Mouse (Mus musculus) hindbrain, embryonic 15.5 days (tissue): ENCODE measurements at regions not wholly inside any gene's neighbourhood (a gene's known extent, or its start where the extent isn't known, plus 50 kb on each side); places are given as distances from the start of the nearest gene placed in this dataset.

Experiments used
- ATAC-seq: fragments of 200-750 bp; cut with Nextera tagmentation; 2 replicates; pipeline ENCODE4 v1.8.0; 2017; ENCODE audit warnings: low read depth, moderate number of reproducible peaks, moderate TSS enrichment; ENCODE audit not compliant: low FRiP score
- H3K27ac ChIP-seq: fragments of 300-500 bp; sonication (generic); replicated peaks from 2 replicates; pipeline ENCODE4 v1.5.1; 2015; ENCODE audit warnings: mild to moderate bottlenecking, inconsistent platforms
- H3K27me3 ChIP-seq: fragments of 300-500 bp; sonication (generic); 2 replicates; pipeline ENCODE4 v1.6.1; 2015; ENCODE audit warnings: control low read depth, inconsistent platforms
- H3K36me3 ChIP-seq: fragments of 300-500 bp; sonication (generic); 2 replicates; pipeline ENCODE4 v1.6.1; 2015; ENCODE audit warnings: control low read depth, inconsistent platforms
- H3K4me1 ChIP-seq: fragments of 300-500 bp; sonication (generic); replicated peaks from 2 replicates; pipeline ENCODE4 v1.6.1; 2015; ENCODE audit warnings: control low read depth, inconsistent platforms
- H3K4me2 ChIP-seq: fragments of 300-500 bp; sonication (generic); 2 replicates; pipeline ENCODE4 v1.6.1; 2015; ENCODE audit warnings: moderate library complexity, mild to moderate bottlenecking, inconsistent platforms
- H3K4me3 ChIP-seq: fragments of 300-500 bp; sonication (generic); 2 replicates; pipeline ENCODE4 v1.5.1; 2015; ENCODE audit warnings: mild to moderate bottlenecking, inconsistent platforms
- H3K9ac ChIP-seq: fragments of 300-500 bp; sonication (generic); 2 replicates; pipeline ENCODE4 v1.6.1; 2015; ENCODE audit warnings: inconsistent platforms
- H3K9me3 ChIP-seq: fragments of 300-500 bp; sonication (generic); 2 replicates; pipeline ENCODE4 v1.6.1; 2016; ENCODE audit warnings: control low read depth, inconsistent platforms
- WGBS: fragments of 180-500 bp; shearing (Covaris S2); methylation state at CpG from one replicate; pipeline ENCODE4 v1.1.7; 2015; 5-methylcytosine and 5-hydroxymethylcytosine counted together

GRCm38 (mm10) chr13:60305028-60305810 is 128.1 kb upstream of the Gas1 start:
- Histone ChIP-seq H3K4me1 (peaks cover 8% of the 10 kb centered on the region), H3K36me3 (no peaks in the 10 kb centered on the region), H3K4me3 (no peak overlapping the region), H3K9me3 (no peaks in the 10 kb centered on the region), H3K4me2 (no peak overlapping the region), H3K27me3 (no peaks in the 10 kb centered on the region), H3K27ac (no peak overlapping the region), H3K9ac (no peak overlapping the region)
- 50% methylated on average over 1 of the region's 1 CpGs for WGBS
- 0 out of 2 replicates have a peak, but pooled peaks have one; percentile 27 for ATAC-seq

GRCm38 (mm10) chr13:60308062-60308801 is 131.1 kb upstream of the Gas1 start:
- peak; percentile 59; the same call in 1 of the 2 replicates for ATAC-seq
- Histone ChIP-seq H3K4me3 (no peak overlapping the region), H3K9ac (no peak overlapping the region), H3K27ac (no peak overlapping the region), H3K4me1 (peaks cover 8% of the 10 kb centered on the region), H3K27me3 (no peaks in the 10 kb centered on the region), H3K36me3 (no peaks in the 10 kb centered on the region), H3K4me2 (no peak overlapping the region), H3K9me3 (no peaks in the 10 kb centered on the region)
- 54% methylated on average over 13 of the region's 13 CpGs for WGBS

- WGBS = 93% methylated on average over 12 of the region's 12 CpGs
- ATAC-seq = no peak
- Histone ChIP-seq H3K27me3 (no peaks in the 10 kb centered on the region), H3K36me3 (no peaks in the 10 kb centered on the region), H3K27ac (no peak overlapping the region), H3K4me2 (no peak overlapping the region), H3K9ac (no peak overlapping the region), H3K4me1 (peaks cover 8% of the 10 kb centered on the region), H3K4me3 (no peak overlapping the region), H3K9me3 (no peaks in the 10 kb centered on the region)
Measured at GRCm38 (mm10) chr13:60309482-60309881, 132.3 kb upstream of the Gas1 start.

DNA sequence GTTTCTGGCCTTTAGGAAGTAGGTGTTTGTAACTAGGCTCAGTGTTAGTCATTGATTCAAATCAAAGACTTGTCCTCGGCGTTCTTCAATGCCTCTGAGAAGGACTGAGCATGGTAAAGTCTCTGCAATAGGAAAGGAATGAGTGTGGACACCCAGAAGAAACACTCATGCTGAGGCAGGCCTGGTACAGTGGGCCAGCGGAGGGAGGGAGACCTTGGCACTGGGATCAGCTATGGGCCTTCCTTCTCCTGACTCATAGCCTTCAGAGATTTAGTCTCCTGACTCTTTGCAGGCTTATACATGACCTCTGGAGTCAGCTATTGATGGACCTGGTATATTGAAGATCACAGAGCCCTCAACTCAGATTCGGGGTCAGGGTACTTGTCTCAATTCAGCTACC is 132.8 kb upstream of the Gas1 start:
- Histone ChIP-seq H3K27ac (no peak overlapping the region), H3K4me1 (peaks cover 8% of the 10 kb centered on the region), H3K36me3 (no peaks in the 10 kb centered on the region), H3K4me3 (no peak overlapping the region), H3K27me3 (no peaks in the 10 kb centered on the region), H3K4me2 (no peak overlapping the region), H3K9me3 (no peaks in the 10 kb centered on the region), H3K9ac (no peak overlapping the region)
- 94% methylated on average over 4 of the region's 4 CpGs for WGBS
- no peak for ATAC-seq

- no peak overlapping the region for H3K4me2 ChIP-seq
- no peaks in the 10 kb centered on the region for H3K9me3 ChIP-seq
- H3K27me3 ChIP-seq = no peaks in the 10 kb centered on the region
- H3K36me3 ChIP-seq = no peaks in the 10 kb centered on the region
- H3K4me1 ChIP-seq = peaks cover 8% of the 10 kb centered on the region
- no peak for ATAC-seq
- no peak overlapping the region for H3K27ac ChIP-seq
- no peak overlapping the region for H3K9ac ChIP-seq
- no peak overlapping the region for H3K4me3 ChIP-seq
- 74% methylated on average over 7 of the region's 7 CpGs for WGBS
Measured at GRCm38 (mm10) chr13:60312397-60313085, 135.4 kb upstream of the Gas1 start.

DNA sequence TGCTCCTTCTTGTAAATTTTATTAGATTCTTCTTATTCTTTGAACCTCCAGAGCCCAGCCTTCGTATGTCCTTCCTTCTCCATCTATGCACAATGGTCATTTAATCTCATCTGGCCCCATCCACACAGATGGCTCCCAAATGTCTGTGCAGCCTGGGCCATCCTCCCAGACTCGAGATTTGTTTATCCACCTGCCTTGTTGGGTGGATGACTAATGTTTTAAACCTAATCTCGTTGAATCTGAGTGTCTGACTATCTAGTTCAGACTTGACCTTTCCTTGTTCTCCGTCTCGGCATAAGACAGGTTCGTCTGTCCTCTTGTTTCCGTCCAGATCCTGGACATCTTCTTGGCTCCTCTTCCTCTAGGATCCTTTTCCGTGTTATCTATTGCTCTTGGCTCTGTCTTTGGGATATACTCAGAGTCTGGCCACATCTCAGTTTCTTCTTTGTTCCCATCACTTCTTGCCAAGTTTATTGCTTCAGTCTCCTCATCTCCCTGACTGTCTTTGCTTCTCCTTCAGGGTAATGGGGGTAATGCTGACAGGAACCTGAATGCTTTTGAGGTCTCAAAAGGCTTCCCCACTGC is 141.4 kb upstream of the Gas1 start:
- no peak overlapping the region for H3K9ac ChIP-seq
- no peak for ATAC-seq
- no peak overlapping the region for H3K4me3 ChIP-seq
- H3K27ac ChIP-seq = no peak overlapping the region
- H3K9me3 ChIP-seq = no peaks in the 10 kb centered on the region
- H3K27me3 ChIP-seq = no peaks in the 10 kb centered on the region
- WGBS = 81% methylated on average over 8 of the region's 8 CpGs
- H3K36me3 ChIP-seq = no peaks in the 10 kb centered on the region
- H3K4me2 ChIP-seq = no peak overlapping the region
- no peaks in the 10 kb centered on the region for H3K4me1 ChIP-seq

- no peak overlapping the region for H3K4me2 ChIP-seq
- no peaks in the 10 kb centered on the region for H3K9me3 ChIP-seq
- H3K36me3 ChIP-seq = no peaks in the 10 kb centered on the region
- no peak overlapping the region for H3K27ac ChIP-seq
- 86% methylated on average over 4 of the region's 4 CpGs for WGBS
- no peaks in the 10 kb centered on the region for H3K4me1 ChIP-seq
- ATAC-seq = no peak
- no peak overlapping the region for H3K9ac ChIP-seq
- H3K27me3 ChIP-seq = no peaks in the 10 kb centered on the region
- no peak overlapping the region for H3K4me3 ChIP-seq
Measured at GRCm38 (mm10) chr13:60319268-60319667, 142.1 kb upstream of the Gas1 start.

DNA sequence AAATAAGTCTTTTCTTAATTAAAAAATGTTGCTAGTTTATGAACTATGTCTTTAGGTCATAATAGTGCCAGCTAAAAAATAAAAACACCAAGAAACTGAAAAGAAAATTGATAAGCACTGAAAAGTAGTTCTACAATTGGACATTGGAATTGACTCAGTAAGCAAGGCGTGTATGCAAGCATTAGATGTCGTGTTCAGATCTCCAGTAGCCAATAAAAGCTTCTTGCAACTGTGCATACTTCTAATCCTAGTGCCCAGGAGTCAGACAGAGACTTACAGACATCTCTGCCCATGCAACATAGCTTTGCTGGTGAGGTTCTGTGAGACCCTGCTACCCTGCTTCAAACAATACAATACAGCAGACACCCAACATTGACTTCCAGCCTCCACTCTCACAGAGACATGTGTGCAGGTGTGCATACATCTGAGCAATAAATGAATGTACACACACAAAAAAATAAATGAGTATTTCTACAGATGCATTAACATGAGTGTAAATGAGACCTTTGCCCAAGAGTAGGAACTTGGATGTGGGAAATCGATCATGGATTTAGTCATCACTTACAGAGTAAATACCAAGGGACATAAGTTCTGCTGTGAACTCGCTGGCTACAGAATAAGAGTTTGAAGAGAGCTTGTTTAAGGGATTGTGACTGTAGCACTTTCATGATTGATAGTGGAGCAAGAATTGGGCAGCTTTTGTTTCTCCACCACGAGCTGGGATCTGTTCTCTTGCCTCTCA is 142.9 kb upstream of the Gas1 start:
- H3K4me3 ChIP-seq = no peak overlapping the region
- WGBS = 73% methylated on average over 5 of the region's 5 CpGs
- H3K36me3 ChIP-seq = no peaks in the 10 kb centered on the region
- no peaks in the 10 kb centered on the region for H3K27me3 ChIP-seq
- H3K9me3 ChIP-seq = no peaks in the 10 kb centered on the region
- no peak overlapping the region for H3K4me2 ChIP-seq
- no peak for ATAC-seq
- H3K27ac ChIP-seq = no peak overlapping the region
- no peaks in the 10 kb centered on the region for H3K4me1 ChIP-seq
- no peak overlapping the region for H3K9ac ChIP-seq

DNA sequence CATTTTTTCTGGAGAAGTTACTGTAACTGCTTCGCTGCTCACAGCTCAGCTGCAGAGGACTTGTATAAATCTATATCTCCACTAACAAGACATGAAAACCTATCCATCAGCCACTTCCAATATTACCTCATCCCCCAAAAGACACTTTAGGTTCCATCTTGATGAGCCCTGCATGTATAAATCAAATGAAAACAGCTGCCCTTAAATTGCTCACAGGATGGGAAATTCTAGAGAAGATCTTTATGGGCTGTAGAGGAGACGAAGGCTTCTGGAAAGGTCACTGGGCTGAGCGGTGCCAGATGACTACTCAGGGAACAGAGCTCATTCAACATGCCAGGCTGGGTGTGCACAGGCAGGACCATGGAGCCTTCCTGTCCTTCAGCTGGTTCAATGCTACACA is 145.4 kb upstream of the Gas1 start:
- Histone ChIP-seq H3K27ac (no peak overlapping the region), H3K27me3 (no peaks in the 10 kb centered on the region), H3K9ac (no peak overlapping the region), H3K36me3 (no peaks in the 10 kb centered on the region), H3K4me1 (no peaks in the 10 kb centered on the region), H3K9me3 (no peaks in the 10 kb centered on the region), H3K4me2 (no peak overlapping the region), H3K4me3 (no peak overlapping the region)
- no peak for ATAC-seq
- 64% methylated on average over 3 of the region's 3 CpGs for WGBS

- Histone ChIP-seq H3K27me3 (no peaks in the 10 kb centered on the region), H3K4me1 (no peaks in the 10 kb centered on the region), H3K27ac (no peak overlapping the region), H3K36me3 (no peaks in the 10 kb centered on the region), H3K9ac (no peak overlapping the region), H3K4me3 (no peak overlapping the region), H3K9me3 (no peaks in the 10 kb centered on the region), H3K4me2 (no peak overlapping the region)
- 82% methylated on average over 9 of the region's 9 CpGs for WGBS
- no peak for ATAC-seq
Measured at GRCm38 (mm10) chr13:60330475-60331258, 153.5 kb upstream of the Gas1 start.

DNA sequence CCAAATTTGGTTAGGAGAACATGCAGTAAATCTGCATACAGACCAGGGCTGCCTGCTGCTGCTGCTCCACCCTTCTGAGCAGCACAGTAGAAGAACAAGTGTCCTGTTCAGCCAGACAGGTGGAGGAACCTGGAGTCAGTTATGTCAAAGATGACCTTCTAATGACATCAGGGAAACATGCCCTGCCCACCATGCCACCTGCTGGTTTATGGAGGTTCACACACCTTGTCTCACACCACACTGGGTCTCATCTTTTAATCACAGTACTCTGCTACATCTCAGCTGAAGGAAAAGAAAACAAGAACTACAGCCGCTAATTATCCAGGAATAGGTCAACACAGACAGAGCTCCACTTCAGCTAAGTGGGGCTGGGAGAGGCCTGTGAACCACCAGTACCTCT is 159.0 kb upstream of the Gas1 start:
- no peak overlapping the region for H3K27ac ChIP-seq
- no peaks in the 10 kb centered on the region for H3K4me1 ChIP-seq
- no peak overlapping the region for H3K9ac ChIP-seq
- no peaks in the 10 kb centered on the region for H3K9me3 ChIP-seq
- H3K27me3 ChIP-seq = no peaks in the 10 kb centered on the region
- no peak overlapping the region for H3K4me3 ChIP-seq
- no peak for ATAC-seq
- H3K4me2 ChIP-seq = no peak overlapping the region
- H3K36me3 ChIP-seq = no peaks in the 10 kb centered on the region
- WGBS = 83% methylated on average over 1 of the region's 1 CpGs
